Mouse (Mus musculus) layer of hippocampus, adult 11-12 months (tissue): ENCODE results near the gene Olfr96.
"Not testable (repeated sequence)": the region's sequence is repeated elsewhere in the genome, so short reads cannot be mapped to it uniquely, and the experiment has no call there.

Experiments
- DNase-seq: peaks from one replicate; pipeline ENCODE4 v3.0.0; 2022; ENCODE audit warnings: low spot score

Gene Olfr96

GRCm38 (mm10) chr17:37219846-37220245, at the start of gene Olfr96:
TSS of gene Olfr96 (plus strand) at chr17:37220146.
- DNase-seq, result no peak

DNA sequence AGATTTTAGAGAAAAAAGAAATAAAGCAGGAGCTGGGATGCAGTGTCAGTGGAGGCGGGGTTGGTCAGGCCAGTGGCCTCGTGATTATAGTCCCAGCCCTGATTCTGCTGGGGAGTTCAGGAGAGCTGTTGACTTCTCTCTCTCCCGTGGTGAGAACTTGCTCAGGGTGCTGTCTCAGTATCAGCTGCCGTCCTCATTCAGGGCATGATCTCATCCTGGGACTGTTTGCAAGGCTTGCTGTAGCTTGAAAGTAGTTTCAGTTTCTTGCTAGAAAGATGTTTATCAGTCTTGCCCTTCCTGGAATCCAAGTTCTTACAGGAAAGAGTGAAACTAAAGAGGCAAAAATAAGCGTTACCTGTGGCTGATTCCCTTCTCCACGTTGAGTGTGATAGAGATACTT, 34.5 kb upstream of the Olfr96 start:
- DNase-seq, result no peak

DNA sequence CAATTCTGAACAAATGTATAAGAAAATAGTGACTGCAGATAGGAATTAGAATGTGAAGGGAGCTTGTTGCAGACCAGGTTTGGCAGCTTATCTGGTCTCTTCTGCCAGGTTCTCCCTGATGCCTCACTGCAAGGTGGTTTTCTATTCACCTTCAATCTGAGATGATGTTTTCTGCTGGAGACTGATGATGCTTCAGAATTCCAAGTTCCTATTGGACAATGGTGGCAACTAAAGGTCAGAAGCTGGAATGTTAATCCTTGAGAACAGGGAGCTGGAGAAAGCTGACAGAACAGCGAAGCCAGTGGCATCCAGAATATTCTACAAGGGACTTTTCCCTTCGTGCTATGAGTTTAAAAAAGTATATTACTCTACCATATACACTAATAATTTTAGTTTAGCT, 29.2 kb upstream of the Olfr96 start:
- peak; percentile 58 for DNase-seq

- DNase-seq, result no peak
Observed at GRCm38 (mm10) chr17:37193032-37193431, 26.9 kb upstream of the Olfr96 start.

GRCm38 (mm10) chr17:37193656-37194055, 26.3 kb upstream of the Olfr96 start, which contains the start of gene Ubd:
TSS of gene Ubd (plus strand) at chr17:37193892.
- DNase-seq, result no peak

DNA sequence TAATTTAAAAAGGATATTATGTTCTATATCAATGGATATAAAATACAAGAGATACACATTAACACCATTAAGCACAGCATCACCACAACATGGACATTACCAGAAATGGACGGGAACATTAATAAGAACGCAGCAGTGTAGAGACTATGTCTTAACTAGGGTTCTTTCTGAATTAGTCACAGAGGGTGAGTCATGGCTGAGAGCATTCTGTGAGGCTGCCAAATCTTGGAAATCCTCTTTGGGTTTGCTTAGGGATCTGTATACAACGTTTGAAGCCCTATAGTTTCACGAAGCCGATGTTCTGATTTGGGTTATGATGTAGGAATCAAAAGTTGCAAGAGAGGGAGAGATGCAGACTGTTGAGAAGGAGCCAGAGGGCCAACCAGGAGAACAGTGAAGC, 25.2 kb upstream of the Olfr96 start:
- no peak for DNase-seq

- no peak for DNase-seq
Observed at GRCm38 (mm10) chr17:37196845-37197724, 22.9 kb upstream of the Olfr96 start.

GRCm38 (mm10) chr17:37200894-37201293, 19.1 kb upstream of the Olfr96 start, which contains the start of gene Olfr94:
TSS of gene Olfr94 (minus strand) at chr17:37200994.
- DNase-seq, result no peak

DNA sequence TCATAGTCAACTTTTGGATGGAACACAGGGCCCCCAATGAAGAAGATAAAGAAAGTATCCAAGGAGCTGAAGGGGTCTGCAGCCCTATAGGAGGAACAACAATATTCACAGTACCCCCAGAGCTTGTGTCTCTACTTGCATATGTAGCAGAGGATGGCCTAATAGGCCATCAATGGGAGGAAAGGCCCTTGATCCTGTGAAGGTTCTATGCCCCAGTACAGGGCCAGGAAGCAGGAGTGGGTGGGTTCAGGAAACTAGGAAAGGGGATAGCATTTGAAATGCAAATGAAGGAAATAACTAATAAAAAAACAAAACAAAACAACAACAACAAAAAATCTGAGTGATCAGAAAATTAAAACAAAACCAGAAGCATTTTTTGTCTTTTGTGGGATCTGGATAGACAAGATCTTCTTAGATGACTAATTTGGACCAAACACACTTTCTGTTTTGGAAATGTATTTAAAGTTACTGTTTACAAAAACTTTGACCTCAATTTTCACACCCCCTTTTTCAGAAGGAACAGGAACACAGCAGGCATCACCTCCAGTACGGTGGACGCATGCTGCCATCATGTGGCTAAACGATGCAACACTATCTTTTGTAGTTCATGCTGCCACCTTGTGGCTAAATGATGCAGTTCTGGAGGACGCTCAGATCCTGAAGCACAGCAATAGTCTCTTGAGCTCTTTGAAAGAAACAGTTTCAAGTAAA, 16.6 kb upstream of the Olfr96 start:
- DNase-seq, result peak; percentile 93

DNA sequence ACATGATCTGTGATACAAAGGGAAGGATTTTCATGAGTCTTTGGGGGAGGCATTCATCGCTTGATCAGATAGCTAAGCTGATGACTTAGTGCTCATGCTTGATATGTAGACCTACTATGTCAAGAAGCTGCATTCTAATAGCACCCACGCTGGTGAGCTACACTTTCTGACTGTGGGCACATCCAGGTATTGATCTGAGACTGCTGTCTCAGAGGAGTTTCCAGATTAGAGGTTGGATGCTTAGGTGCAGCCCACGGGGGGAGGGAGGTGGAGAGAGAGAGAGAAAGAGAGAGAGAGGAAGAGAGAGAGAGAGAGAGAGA, 16.1 kb upstream of the Olfr96 start:
- no peak for DNase-seq

DNA sequence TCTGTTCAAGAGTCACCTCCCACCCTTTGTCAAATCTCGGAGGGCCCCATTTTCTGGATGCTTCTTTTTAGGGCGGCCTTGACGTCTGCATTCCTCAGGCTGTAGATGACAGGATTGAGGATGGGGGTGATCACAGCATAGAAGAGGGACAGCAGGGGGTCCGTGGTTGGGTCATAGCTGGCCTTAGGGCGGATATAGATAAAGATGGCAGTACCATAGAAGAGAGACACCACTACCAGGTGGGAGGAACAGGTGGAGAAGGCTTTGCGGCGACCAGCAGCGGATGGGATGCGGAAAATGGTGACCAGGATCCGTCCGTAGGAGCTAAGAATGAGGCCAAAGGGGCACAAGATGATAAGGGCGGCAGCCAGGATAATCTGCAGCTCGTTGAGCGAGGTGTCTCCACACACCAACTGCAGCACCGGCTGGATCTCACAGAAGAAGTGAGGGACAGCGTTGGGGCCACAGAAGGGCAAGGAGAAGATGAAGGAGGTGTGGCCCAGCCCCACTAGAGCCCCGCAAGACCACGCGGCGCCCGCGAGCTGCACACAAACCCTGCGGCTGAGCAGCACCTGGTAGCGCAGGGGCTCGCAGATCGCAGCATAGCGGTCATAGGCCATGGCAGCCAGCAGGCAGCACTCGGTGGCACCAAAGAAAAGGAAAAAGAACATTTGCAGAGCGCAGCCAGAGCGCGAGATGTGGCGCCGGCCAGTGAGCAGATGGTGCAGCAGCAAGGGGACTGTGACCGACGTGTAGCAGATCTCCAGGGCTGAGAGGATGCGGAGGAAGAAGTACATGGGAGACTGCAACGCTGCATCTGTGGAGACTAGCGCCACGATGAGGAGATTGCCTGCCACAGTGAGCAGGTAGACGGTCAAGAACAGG, 8.8 kb upstream of the Olfr96 start:
- DNase-seq, result peak; percentile 12

DNA sequence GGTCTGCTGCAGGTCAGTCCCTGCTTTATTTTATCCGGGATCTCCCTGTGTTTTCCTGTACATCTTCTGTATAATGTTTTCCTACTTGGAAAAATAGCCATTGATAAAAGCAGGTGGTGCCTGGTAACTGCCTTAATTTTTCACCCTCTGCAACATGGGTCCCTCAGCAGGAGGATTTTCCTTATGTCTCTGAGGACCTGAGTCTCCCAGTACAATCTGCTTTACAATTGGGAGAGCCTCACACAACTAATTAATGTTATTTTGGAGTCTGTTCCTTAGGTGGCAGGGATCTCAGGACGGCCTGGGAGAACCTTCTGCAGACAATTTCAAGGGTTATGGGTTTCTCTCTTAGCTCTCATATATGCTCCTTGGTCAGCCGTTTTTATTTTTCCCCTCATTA, 6.9 kb upstream of the Olfr96 start, which contains the start of gene Olfr95:
Gene Olfr95 (minus strand): TSS at position 101 of the 400 bp plus-strand sequence.
- DNase-seq, result no peak

GRCm38 (mm10) chr17:37218486-37218885, 1.5 kb upstream of the Olfr96 start:
- no peak for DNase-seq

DNA sequence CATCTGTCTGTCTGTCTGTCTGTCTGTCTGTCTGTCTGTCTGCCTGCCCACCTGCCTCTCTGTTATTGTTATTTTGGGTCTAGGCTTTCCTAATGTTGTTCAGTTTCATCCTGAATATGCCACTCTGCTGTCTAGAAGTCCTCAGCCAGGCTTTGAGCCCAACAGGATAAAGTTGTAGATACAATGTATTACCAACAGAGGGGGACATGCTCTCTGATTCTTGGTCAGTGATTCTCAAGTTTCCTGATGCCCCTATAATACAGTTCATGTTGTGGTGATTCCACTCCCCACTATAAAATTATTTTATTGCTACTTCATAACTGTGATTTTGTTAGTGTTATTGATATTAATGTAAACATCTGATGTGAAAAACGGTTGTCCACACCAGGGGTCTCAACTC, 1.9 kb downstream of the Olfr96 start:
- DNase-seq, result no peak

DNA sequence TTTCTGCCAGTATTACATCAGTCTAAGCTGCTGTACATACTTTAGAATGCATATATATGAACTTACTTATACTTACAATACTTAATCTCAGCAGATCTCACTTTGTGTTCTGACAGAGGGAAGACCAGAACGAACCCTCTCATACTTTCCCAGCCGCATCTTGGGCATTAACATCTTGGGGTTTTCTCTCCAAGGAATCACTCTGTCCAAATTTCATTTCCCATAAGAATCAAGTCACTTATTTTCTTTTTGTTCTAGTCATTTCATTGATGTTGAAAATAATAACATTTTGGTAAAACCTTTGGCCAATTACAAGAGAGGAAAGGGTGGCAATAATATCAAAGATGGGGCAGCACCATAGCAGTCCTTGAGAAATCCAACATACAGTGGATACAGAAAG, 17.3 kb downstream of the Olfr96 start, which contains the start of gene Olfr97:
Gene Olfr97 (minus strand): TSS at position 101 of the 400 bp plus-strand sequence.
- DNase-seq, result not testable (repeated sequence)

GRCm38 (mm10) chr17:37242198-37242597, 22.3 kb downstream of the Olfr96 start:
- DNase-seq, result no peak

DNA sequence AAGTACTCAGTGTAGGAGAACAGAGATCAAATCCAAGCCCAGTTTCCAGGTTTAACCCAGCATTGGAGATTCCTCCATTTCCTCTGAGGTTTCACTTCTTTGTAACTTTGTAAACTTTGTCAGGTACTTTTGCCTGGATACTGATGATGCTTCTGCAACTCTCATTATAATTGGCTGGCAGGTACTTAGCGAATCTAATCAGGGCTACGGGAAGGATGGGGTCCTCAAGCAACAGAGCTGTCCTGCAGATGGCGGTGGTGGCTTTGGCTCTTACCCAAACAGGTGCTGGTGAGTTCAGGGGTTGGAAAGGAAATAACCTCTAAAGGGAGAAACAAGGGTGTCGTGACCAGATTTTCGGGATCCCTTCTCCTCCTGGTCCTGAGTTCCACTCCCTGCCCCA, 26.8 kb downstream of the Olfr96 start:
- peak; percentile 71 for DNase-seq

DNA sequence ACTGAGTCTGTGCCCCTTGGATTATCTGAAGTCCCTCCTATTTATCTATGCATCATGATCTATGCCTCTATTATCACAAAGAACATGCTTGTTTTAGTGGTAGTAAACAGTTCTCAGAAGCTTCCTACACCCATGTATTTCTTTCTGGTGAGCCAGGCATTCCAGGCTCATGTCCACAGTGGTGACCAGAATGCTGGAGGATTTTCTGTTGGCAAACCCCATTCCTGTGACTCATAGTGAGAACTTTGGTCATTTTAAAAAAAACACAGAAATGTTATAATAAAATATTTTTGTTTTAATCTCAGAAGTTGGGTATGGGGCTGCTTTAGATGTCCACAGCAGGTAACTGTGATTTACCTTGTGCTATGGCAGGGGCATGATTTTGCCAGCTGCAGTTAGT, 29.5 kb downstream of the Olfr96 start:
- DNase-seq, result no peak

- peak; percentile 7 for DNase-seq
Observed at GRCm38 (mm10) chr17:37250544-37250943, 30.6 kb downstream of the Olfr96 start.

DNA sequence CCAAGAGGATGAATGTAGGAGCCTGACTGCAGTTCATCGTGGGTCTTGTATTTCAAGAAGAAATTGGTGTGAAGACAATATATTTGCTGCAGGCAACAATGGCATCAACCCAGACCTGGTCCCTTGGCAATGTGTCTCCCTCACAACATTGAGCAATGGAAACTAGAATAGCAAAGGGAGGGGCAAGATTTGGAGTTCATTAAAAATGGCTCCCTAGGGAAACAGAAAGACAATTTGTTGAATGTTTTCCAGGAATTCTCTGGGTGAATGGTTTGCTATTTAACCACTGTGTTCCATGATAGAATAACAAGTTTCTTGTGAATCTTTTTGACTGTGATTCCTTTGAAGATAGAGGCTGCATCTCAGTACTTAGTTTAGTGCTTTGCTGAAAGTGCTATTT, 43.7 kb downstream of the Olfr96 start, which contains the start of gene Olfr98:
Gene Olfr98 (minus strand): TSS at position 124 of the 400 bp plus-strand sequence.
- no peak for DNase-seq

DNA sequence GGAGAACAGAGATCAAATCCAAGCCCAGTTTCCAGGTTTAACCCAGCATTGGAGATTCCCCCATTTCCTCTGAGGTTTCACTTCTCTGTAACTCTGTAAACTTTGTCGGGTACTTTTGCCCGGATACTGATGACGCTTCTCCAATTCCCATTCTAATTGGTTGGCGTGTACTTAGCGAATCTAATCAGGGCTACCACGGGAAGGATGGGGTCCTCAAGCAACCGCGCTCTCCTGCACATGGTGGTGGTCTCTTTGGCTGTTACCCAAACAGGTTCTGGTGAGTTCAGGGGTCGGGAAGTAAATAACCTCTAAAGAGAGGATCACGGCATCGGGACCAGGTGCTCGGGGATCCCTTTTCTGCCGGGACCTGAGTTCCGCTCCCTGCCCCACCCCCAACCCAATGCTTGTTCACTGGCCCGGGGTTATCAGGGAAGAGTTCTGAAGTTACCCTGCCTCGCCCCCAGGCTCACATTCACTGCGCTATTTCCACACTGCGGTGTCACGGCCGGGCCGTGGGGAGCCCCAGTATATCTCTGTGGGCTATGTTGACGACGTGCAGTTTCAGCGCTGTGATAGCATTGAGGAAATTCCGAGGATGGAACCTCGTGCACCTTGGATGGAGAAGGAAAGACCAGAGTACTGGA, 50.2 kb downstream of the Olfr96 start, which contains the start of gene H2-M3:
Gene H2-M3 (plus strand): TSS at position 163 of the 644 bp plus-strand sequence.
- peak; percentile 95 for DNase-seq
